Mouse (Mus musculus): Measurements from ENCODE around the gene Cryge. TPM values are rescaled to one million over a fixed set of nuclear protein-coding genes. Genes with fewer than 3 reads are reported as not detected.

Cryge gene
- polyA plus RNA-seq, 1 experiment = not detected

DNA sequence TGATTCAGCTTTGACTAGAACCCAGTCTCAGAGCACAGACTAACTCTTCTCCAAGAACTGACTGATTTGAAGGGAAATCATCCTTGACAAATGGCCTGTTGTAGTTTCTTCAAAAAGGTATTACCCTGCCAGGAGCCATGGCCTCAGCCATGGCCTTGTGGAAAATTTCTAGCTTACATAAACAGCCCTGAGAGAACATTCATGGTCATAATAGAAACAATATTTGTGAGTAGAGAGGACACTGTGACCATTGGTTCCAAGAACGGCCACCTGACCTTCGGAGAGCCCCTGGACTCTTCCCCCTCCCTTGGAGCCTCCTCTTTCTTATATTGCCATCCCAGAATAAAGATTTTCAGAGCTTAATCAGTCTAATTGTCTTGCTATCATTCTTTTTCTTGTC, 7.5 kb downstream of the Cryge start:
- H3K4me3 ChIP-seq (ENCODE audit: insufficient read depth, low read depth, low read length) = no peak overlapping the region
- H3K4me1 ChIP-seq (ENCODE audit: control insufficient read depth, insufficient read depth, insufficient read length, low read length) = no peaks in the 10 kb centered on the region
- no peak overlapping the region for H3K27ac ChIP-seq (replicated peaks; ENCODE audit: low read depth, low read length)

DNA sequence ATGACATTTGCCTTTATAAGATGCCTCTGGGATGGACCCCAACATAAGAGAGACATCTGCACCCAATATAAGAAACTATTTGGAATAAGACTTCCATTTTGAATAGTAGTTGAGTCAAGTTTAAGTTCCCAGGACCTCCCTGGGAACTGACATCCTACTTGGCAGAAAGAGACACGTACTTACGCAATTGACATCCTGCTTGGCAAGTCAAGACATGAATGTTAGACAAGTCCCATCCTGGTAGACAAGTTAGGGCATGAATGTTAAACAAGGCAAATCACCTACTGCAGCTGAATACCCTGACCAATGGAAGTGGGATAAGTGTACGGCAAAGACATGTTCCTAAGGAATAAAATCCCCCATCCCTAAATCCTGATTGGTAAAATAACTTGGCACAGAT, 9.1 kb downstream of the Cryge start:
- no peak overlapping the region for H3K4me3 ChIP-seq (ENCODE audit: insufficient read depth, low read depth, low read length)
- H3K27ac ChIP-seq (replicated peaks; ENCODE audit: low read depth, low read length) = peak overlapping the region; percentile 14; the same call in 1 of the 2 replicates
- H3K4me1 ChIP-seq (ENCODE audit: control insufficient read depth, insufficient read depth, insufficient read length, low read length) = no peaks in the 10 kb centered on the region

DNA sequence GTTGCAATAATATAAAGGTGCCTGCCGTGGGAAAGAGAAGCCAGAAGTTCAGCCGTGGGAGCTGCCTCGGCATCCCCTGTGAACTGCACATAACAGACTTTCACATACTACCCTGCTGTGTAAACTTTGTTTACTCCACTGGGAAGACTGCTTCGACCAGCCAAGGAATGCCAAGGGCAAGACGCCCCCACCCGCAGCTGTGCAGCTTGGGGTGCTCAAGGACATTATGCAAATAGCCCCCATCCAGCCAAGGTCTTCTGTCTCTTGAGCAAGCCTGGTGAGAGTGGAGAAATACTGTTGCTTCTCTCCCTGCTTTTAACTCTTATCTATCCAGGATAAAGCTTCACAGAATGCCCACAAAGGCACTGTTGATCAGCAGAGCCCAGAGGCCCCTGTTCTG, 10.1 kb downstream of the Cryge start:
- no peaks in the 10 kb centered on the region for H3K4me1 ChIP-seq (ENCODE audit: control insufficient read depth, insufficient read depth, insufficient read length, low read length)
- H3K4me3 ChIP-seq (ENCODE audit: insufficient read depth, low read depth, low read length) = no peak overlapping the region
- H3K27ac ChIP-seq (replicated peaks; ENCODE audit: low read depth, low read length) = peak overlapping the region; percentile 62

DNA sequence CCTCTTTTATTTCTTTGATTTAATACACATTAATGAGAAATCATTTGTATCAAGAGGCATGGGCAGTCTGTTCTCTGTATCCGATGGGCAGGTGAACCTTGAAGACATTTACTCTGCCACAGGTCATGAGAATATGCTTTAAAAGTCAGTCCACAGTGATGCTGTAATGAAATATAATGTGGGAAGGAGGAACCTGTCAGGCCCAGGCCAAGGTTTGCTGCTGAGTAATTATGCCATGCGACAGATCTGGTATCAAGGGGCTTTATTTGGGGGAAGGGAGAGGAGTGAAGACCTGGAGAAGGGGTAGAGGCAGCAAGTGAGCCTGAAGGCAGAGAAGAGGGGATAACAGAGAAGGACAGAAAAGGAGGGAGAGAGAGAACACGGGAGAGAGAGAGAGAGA, 11.3 kb downstream of the Cryge start:
- H3K27ac ChIP-seq (replicated peaks; ENCODE audit: low read depth, low read length) = no peak overlapping the region
- H3K4me3 ChIP-seq (ENCODE audit: insufficient read depth, low read depth, low read length) = no peak overlapping the region
- no peaks in the 10 kb centered on the region for H3K4me1 ChIP-seq (ENCODE audit: control insufficient read depth, insufficient read depth, insufficient read length, low read length)

DNA sequence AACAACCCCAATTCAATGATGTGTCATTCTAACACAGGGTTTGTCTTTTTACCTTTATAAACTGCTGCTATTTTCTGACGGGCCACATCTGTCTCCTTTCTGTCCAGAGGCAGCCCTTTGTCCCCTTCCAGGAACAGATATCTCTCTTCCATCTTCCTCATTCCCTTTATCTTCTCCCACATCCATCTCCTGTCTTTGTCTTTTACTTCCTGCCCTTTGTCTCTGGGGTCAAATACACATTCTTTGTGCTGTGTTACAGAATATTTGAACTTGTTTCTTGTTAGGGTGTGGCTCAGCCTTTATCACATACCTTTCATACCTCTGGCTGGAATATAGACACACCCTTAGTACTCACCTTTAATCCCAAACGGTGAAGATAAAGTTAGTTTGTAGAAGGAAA, 13.4 kb downstream of the Cryge start:
- no peak overlapping the region for H3K4me3 ChIP-seq (ENCODE audit: insufficient read depth, low read depth, low read length)
- H3K27ac ChIP-seq (replicated peaks; ENCODE audit: low read depth, low read length) = no peak overlapping the region
- no peaks in the 10 kb centered on the region for H3K4me1 ChIP-seq (ENCODE audit: control insufficient read depth, insufficient read depth, insufficient read length, low read length)

DNA sequence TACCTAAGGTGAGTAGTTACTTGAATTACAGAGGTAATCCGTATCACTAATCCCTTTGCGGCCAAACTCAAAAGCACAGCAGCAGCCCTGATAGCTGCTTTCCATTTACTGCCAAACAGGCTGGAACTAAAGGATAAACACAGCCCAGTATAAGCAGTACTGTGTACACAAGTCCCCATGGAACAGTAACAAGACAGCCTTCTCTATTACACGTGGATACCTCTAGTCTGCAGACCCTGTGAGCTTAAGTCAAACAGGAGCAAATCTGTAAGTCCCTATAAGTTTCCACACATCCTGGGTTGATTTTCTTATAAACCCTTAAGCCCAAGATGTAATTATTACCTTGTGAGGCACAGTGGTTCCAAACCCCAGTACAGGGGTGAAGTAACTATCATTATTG, 15.4 kb downstream of the Cryge start:
- Histone ChIP-seq H3K27ac (replicated peaks; ENCODE audit: low read depth, low read length) (no peak overlapping the region), H3K4me1 (ENCODE audit: control insufficient read depth, insufficient read depth, insufficient read length, low read length) (no peaks in the 10 kb centered on the region), H3K4me3 (ENCODE audit: insufficient read depth, low read depth, low read length) (no peak overlapping the region)

DNA sequence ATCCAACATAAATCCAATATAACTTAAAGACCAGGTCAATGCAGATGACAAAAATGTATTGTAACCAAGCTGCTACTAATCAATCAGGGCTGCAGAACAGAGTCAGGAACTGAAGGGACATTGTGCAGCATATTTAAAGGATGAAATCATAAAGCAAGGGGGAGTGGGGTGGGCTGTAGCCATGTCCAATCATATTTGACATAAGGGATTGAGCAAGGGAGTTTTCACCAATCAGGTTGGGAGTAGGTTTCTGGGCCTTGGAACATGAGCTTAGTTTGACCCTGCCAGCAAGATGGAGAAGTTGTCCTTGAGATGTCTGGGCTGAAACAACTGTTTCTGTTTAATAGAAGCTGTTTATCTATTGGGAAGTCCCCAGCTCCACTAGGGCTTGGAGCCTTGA, 18.3 kb downstream of the Cryge start, which contains the start of gene Akr1cl:
Akr1cl (minus strand) TSS at position 119 of the 400 bp plus-strand sequence.
- Histone ChIP-seq H3K4me3 (ENCODE audit: insufficient read depth, low read depth, low read length) (no peak within 1 kb of the TSS), H3K27ac (replicated peaks; ENCODE audit: low read depth, low read length) (no peak within 1 kb of the TSS), H3K4me1 (ENCODE audit: control insufficient read depth, insufficient read depth, insufficient read length, low read length) (no peaks in the 10 kb centered on the region)

DNA sequence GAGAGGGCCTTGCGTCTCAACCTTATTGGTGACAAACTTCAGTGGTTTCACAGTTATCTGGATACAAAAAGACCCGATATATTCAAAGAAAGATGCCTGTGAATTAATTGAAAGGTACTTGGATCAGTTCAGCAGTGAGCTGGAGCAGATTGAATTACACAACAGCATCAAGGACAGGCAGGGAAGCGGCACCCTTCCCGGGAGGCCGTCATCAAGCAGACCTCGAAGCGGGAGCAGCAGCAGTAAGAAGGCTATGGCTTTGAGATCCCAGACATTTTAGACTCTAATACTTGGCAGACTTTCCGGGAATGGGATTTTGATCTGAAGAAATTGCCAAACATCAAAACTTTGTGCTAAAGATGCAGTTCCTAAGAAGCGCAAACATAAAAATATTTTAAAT, 22.7 kb downstream of the Cryge start:
- Histone ChIP-seq H3K4me1 (ENCODE audit: control insufficient read depth, insufficient read depth, insufficient read length, low read length) (no peaks in the 10 kb centered on the region), H3K4me3 (ENCODE audit: insufficient read depth, low read depth, low read length) (no peak overlapping the region), H3K27ac (replicated peaks; ENCODE audit: low read depth, low read length) (no peak overlapping the region)

DNA sequence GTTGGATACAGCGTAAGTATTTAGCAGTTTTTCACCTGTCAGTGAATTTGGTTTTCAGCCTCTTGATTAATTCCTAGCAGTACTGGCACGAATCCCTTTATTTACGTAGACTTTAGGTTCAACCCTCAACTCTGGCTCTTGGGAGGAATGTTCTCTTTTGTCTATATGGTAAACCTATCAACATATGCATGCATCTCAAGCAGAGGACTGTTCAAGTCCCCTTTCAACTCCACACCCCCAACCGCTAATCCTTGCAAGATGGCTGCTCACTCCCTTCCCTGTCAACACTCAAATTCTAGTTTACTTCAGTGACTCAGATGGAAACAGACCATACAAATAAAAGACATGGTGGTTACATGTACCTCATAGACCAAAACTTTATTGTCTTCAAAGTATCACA, 38.2 kb downstream of the Cryge start:
- H3K4me3 ChIP-seq (ENCODE audit: insufficient read depth, low read depth, low read length) = no peak overlapping the region
- no peak overlapping the region for H3K27ac ChIP-seq (replicated peaks; ENCODE audit: low read depth, low read length)
- no peaks in the 10 kb centered on the region for H3K4me1 ChIP-seq (ENCODE audit: control insufficient read depth, insufficient read depth, insufficient read length, low read length)

DNA sequence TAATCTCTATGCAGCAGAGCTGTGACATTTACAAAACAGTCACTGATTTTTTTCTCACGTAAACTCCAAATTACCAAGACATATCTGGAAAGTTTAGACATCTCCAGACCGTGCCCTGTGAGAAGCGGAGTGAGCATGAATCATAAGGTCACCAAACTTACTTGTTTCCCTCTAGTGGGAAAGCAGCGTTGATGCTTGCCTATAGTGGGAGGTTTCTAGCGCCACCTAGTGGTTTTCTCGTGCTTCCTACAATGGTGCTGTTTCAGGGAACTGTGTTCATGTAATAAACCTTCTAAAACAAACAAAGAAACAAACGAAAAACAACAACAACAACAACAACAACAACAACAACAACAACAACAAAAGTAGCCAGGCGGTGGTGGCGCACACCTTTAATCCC, 40.8 kb downstream of the Cryge start:
- Histone ChIP-seq H3K4me1 (ENCODE audit: control insufficient read depth, insufficient read depth, insufficient read length, low read length) (no peaks in the 10 kb centered on the region), H3K27ac (replicated peaks; ENCODE audit: low read depth, low read length) (no peak overlapping the region), H3K4me3 (ENCODE audit: insufficient read depth, low read depth, low read length) (no peak overlapping the region)

DNA sequence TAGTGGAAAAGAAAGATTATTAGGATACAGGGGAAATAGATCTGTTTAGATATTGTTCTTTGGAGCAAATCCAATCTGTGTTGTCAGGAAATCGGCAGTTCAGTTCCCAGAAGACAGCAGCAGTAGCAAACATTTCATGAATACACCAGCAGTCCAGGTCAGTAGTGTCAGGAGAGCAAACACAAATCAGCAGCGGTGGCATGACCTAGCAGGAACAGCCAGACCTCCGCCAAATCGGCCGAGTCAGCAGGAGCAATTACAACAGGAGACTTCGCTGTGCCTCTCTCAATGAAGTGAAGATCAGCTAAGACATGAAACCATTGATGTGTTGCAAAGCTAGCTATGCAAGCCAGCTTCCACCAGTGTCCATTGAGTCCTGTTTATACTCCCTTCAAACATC, 45.4 kb downstream of the Cryge start:
- no peak overlapping the region for H3K4me3 ChIP-seq (ENCODE audit: insufficient read depth, low read depth, low read length)
- H3K27ac ChIP-seq (replicated peaks; ENCODE audit: low read depth, low read length) = no peak overlapping the region
- H3K4me1 ChIP-seq (ENCODE audit: control insufficient read depth, insufficient read depth, insufficient read length, low read length) = no peaks in the 10 kb centered on the region

DNA sequence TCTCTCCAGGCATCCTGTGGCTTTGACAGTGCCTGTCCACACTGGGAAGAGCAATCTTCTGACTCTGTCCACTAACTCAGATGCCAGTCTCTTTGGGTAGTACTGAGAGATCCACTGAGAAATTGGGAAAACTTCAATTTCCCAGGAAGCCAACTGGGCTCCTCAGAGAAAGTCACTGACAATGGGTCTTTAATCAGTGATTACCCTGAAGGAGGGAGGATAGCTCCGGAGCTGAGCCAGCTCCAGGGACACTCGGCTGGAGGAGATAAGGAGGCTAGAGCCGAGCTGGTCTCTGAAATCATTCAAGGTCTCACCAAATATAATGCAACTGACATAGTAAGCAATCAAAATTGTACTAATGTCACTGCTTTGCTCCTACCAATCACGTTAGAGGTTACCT, 46.4 kb downstream of the Cryge start:
- no peak overlapping the region for H3K27ac ChIP-seq (replicated peaks; ENCODE audit: low read depth, low read length)
- H3K4me1 ChIP-seq (ENCODE audit: control insufficient read depth, insufficient read depth, insufficient read length, low read length) = no peaks in the 10 kb centered on the region
- H3K4me3 ChIP-seq (ENCODE audit: insufficient read depth, low read depth, low read length) = no peak overlapping the region

Other genes with a start within 250 kb of the Cryge start
- gene Plekhm3, start 94.3 kb downstream of the Cryge start, polyA plus RNA-seq (2012; ENCODE audit: insufficient read depth, insufficient read length, missing spikeins) = 2.3 and 3.1 TPM in 2 replicates
- not detected in 2 replicates for gene Akr1cl, start 18.4 kb downstream of the Cryge start, polyA plus RNA-seq (2012; ENCODE audit: insufficient read depth, insufficient read length, missing spikeins)
- not detected in 2 replicates for gene Crygd, start 12.3 kb upstream of the Cryge start, polyA plus RNA-seq (2012; ENCODE audit: insufficient read depth, insufficient read length, missing spikeins)
- gene Crygc, start 22.5 kb upstream of the Cryge start, polyA plus RNA-seq (2012; ENCODE audit: insufficient read depth, insufficient read length, missing spikeins) = not detected in 2 replicates
- not detected in 2 replicates for gene Crygb, start 31.1 kb upstream of the Cryge start, polyA plus RNA-seq (2012; ENCODE audit: insufficient read depth, insufficient read length, missing spikeins)
- gene Cryga, start 52.2 kb upstream of the Cryge start, polyA plus RNA-seq (2012; ENCODE audit: insufficient read depth, insufficient read length, missing spikeins) = not detected in 2 replicates
- gene Gm28845, start 68.4 kb upstream of the Cryge start, polyA plus RNA-seq (2012; ENCODE audit: insufficient read depth, insufficient read length, missing spikeins) = not detected in 2 replicates
- not detected in 2 replicates for gene D630023F18Rik, start 72.1 kb upstream of the Cryge start, polyA plus RNA-seq (2012; ENCODE audit: insufficient read depth, insufficient read length, missing spikeins)
- gene Idh1, start 135.4 kb upstream of the Cryge start, polyA plus RNA-seq (2012; ENCODE audit: insufficient read depth, insufficient read length, missing spikeins) = 333 and 355 TPM in 2 replicates
- gene Pikfyve, start 135.5 kb upstream of the Cryge start, polyA plus RNA-seq (2012; ENCODE audit: insufficient read depth, insufficient read length, missing spikeins) = 9.1 and 9.5 TPM in 2 replicates
- gene Pth2r, start 230.9 kb upstream of the Cryge start, polyA plus RNA-seq (2012; ENCODE audit: insufficient read depth, insufficient read length, missing spikeins) = not detected in 2 replicates

Measured in brown adipose tissue, adult 24 weeks (tissue).